Mouse (Mus musculus) B cell, adult 62 days (primary cell): ENCODE results near the gene Trak1. TPM values are rescaled to one million over a fixed set of nuclear protein-coding genes. Genes with fewer than 3 reads are reported as not detected.

ENCODE experiments used
- total RNA-seq: library from RNA; stranded (reverse); gene quantifications from 4 replicates; pipeline ENCODE4 v1.2.4, GENCODE M21; 2023

The Trak1 gene
- 188 to 237 TPM (median 209 TPM) in 4 replicates for total RNA-seq

GRCm38 (mm10) chr9:121297171-121298064, at the start of gene Trak1:
TSS of gene Trak1 (plus strand) at chr9:121297502.

GRCm38 (mm10) chr9:121277118-121278060, 19.9 kb upstream of the Trak1 start, which contains the start of gene Ulk4:
TSS of gene Ulk4 (minus strand) at chr9:121277197.

GRCm38 (mm10) chr9:121495529-121495928, 198.2 kb downstream of the Trak1 start, which contains the start of gene Cck:
TSS of gene Cck (minus strand) at chr9:121495694.

Other genes with a start within 250 kb of the Trak1 start
- 0.25 to 1.5 TPM (median 0.46 TPM) in 3 of 4 replicates, not detected in the other for gene Ulk4, start 20.3 kb upstream of the Trak1 start, total RNA-seq
- gene Cck, start 198.2 kb downstream of the Trak1 start, total RNA-seq = not detected in 4 replicates